Mouse (Mus musculus) spleen, postnatal 36 days (tissue): ENCODE measurements around the gene Gemin4.

ENCODE experiments used
- DNase-seq, 2 experiments: peaks; one replicate each; pipeline ENCODE4 v3.0.0; 2022; ENCODE audit warnings: low spot score in 2 of 2, mixed read lengths in 1 of 2

Gemin4 gene

DNA sequence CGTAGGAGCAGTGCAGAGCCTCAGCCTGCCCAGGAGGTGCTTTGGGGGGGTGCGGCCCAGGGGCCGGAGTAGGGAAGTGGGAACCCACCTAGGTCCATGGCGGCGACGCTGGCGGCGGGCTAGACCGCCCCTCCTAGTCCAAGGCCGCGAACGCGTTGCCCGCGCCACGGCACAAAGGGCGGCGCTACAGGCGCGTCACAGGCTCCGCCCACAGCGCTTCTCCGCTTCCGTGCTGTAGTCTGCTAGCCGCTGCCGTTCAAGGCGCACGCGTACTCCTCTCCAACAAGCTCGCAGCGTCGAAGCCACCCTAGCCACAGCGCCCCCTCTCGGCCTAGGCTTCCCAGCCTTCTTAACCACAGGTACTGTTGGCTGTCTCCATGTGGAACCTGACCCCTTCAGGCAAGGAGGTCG, at the start of gene Gemin4, which contains the start of gene Dbil5:
Gemin4 (minus strand) TSS at position 275 of the 411 bp plus-strand sequence.
Dbil5 (plus strand) TSS at position 219 of the 411 bp plus-strand sequence.
- peak; percentile 97 for DNase-seq

GRCm38 (mm10) chr11:76262611-76263351, 45.3 kb upstream of the Gemin4 start:
- DNase-seq = no peak

DNA sequence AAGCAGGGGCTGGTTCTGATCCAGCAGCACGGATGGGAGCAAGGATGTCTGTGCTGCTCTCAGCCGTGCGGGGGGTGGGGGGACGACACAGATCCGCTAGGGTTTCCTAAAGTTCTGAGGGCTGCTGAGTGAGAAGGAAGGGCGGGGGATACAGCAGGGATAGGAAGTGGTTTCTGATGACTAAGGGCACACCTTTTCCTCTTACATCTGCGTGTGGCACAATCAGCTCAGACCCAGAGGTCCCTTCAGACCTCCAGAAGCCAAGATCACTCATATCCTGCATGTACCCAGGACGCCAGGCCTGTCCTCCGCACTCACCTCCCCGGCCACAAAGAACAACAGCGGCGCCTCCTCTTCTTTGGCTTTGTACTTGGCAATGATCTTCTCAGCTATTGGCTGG, 43.8 kb upstream of the Gemin4 start:
- no peak for DNase-seq

DNA sequence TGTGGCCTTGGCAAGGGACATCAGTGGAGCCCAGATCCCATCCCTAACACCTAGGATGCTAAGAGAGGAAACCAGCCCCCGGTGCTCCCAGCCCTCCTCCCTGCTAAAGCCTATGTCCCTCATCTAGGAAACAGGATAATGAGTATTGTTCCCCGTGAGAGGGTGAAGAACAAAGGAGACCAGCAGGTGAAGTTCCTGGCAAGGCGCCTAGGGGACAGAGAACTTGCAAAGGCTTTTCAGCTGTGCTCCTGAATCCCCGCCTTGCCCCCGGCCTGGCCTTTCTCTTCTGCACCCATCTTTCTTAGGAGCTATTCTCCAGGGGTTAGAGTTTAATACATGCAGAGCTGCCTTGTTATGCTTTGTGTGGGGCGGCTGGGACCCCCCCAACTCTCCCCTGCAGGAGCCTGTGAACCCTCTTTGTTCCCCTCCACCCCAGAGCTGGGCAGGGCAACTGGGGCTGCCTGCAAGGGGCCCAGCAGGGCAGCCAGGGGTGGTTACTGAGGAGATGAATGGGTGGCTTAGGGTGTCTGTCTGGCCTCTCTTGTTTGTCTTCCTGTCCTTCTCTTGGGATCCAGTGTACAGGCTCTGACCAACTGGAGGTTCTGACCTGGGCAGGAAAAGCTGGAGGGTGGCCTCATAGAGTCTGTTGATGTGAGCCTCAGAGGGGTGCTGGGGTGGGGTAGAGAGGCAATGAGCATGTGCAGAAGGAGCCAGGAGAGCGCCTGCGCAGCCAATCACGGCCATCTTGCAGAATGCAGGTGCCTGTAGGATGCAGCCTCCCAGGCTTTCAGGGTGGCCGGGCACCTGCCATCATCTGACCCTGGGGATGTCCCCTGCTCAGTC, 43.0 kb upstream of the Gemin4 start:
- no peak for DNase-seq

GRCm38 (mm10) chr11:76258511-76258910, 41.0 kb upstream of the Gemin4 start:
- DNase-seq = no peak

GRCm38 (mm10) chr11:76257386-76257785, 39.9 kb upstream of the Gemin4 start:
- DNase-seq = no peak

GRCm38 (mm10) chr11:76256129-76256528, 38.7 kb upstream of the Gemin4 start:
- DNase-seq = no peak

- DNase-seq = no peak
Observed at GRCm38 (mm10) chr11:76255431-76256001, 38.1 kb upstream of the Gemin4 start.

GRCm38 (mm10) chr11:76253918-76254264, 36.4 kb upstream of the Gemin4 start:
- no peak for DNase-seq

DNA sequence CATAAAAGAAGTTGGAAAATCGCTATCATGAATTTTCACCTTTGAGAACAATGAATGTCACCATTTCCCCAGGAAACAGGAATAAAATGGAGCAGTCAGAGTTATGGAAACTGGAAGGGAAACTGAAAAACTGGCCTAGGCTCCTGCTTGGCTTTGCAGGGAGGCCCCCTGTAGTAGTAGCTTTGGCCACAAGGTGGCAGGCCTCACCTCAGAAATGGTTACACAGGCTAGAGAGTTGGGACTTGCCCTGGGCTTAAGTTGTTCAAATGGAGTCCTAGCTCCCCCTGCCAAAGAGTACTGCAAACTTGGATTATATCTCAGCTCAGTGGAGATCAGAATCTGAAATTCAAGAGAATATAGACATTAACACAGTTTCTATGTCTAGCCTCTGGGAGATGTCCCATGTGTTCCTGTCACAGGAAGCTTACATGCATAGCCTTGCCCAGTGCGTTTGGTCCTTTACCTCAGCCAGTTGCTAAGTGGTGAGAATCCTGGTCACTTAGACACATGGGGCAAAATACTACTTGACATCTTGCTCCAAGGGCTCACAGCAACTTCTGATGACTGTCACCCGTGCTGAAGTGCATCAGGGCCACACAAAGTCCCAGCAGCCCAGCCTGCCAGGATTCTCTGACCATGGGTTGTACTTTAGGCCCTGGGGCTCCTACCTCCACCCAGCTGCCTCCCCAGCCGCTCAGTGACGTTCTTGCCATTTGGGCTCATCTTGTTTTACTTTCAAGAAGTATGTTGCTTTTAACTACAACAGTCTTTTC, 35.9 kb upstream of the Gemin4 start:
- peak; percentile 75 for DNase-seq

- no peak for DNase-seq
Observed at GRCm38 (mm10) chr11:76252036-76252435, 34.6 kb upstream of the Gemin4 start.

- no peak for DNase-seq
Observed at GRCm38 (mm10) chr11:76247239-76247638, 29.8 kb upstream of the Gemin4 start.

GRCm38 (mm10) chr11:76246439-76246838, 29.0 kb upstream of the Gemin4 start:
- no peak for DNase-seq

DNA sequence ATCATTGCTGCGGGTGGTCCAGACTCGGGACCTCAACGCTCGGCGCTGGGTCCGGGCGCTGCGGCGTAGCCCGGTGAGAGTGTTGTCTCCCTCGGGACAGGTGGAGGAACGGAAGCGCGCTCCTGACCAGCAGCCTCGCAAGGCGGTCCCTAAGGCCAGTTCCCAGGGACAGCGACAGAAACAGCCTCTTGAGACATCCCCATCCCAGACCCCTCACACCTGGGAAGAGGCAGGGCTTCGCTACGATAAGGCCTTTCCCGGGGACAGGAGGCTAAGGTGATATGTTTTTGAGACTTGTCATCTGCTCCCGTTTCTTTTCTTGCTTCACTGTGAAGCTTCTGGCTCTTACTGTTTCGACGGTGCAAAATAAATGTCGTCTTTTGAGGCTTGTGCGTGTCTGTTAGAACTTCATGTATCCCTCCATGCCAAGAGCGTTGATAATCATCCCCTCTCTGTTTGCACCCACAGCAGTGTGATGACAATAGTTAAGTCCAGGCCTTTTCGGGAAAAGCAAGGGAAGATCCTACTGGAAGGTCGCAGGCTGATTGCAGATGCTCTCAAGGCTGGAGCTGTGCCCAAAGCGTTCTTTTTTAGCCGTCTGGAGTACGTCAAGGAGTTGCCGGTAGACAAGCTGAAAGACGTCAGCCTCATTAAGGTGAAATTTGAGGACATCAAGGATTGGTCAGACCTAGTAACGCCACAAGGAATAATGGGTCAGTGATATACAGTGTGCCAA, 26.5 kb upstream of the Gemin4 start:
- DNase-seq = no peak

DNA sequence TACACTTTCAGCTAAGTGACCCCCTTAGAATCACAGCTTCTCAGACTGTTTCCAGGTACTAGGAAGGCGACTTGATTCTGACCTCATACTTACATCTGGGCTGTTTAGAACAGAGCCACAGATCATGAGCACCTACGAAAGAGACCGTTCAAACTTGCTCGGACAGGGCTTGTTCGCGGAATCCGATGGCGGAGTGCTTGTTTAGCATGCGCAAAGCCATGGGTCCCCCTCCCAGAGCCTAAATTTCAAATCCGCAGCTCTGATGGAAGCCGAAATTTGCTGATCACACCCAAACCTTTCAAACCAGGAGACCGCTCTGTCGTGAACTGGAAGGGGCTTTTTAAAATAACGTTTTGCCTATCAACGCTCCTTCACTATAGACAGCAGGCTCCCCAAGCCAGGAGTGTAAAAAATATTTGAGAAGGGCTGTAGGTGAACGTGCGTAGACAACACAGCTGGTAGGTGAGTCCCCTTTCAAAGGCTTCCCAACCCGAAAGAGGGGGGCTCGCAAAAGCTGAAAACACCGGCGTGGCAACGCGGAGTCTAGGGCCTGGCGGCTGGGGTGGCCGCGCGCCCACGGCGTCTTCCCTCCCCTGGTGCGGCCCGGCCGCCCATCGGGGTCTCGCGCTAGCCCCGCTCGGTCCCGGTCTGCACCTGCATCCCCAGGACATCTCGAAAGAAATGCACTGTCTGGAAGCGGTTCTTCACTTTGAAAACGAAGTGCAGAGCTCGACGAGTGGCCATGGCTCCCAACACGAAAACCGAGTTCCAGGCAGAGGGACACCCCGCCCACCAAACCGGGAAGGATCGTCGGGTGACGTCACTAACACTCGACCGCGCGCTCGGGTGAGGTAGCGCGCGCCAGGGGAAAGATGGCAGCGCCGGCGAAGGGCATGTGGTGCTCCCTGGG, 25.7 kb upstream of the Gemin4 start, which contains the start of the genes Mrm3 and Glod4:
Mrm3 (plus strand) TSS at position 815 of the 910 bp plus-strand sequence.
Glod4 (minus strand) TSS at position 825 of the 910 bp plus-strand sequence.
- peak; percentile 84 to 87 for DNase-seq

DNA sequence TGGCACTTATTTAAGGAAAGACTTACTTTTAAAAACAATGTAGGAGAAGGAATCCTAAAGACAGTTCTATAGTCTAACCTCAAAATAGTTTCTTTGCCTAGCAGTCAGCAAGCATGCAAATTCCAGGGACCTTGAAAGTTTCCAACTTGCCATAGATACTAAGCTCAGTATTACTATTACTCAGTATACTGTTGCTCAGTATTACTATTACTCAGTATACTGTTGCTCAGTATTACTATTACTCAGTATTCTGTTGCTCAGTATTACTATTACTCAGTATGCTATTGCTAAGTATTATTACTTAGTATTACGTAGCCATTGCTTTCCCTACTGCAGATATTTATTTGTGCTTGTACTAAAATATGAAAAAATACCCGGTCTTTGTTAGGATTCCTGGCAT, 22.3 kb upstream of the Gemin4 start:
- no peak for DNase-seq

GRCm38 (mm10) chr11:76236136-76236535, 18.7 kb upstream of the Gemin4 start:
- DNase-seq = no peak

DNA sequence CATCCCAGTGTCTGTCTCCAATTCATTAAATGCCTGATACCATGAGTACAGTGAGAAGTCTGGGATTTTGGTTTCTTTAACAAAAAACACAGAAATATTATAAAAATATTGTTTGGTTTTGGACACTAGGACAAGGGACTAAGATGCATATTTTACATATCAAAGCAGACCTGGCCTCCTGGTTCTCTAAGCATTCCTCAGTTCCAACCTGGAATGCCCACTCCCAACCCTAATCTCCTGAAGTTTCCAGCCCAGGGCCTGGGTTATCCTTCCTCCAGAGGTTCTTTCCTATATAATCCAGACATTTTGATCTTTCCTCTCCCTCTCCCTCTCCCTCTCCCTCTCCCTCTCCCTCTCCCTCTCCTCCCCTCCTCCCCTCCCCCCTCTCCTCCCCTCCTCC, 7.6 kb upstream of the Gemin4 start:
- DNase-seq = no peak

GRCm38 (mm10) chr11:76224631-76225030, 7.2 kb upstream of the Gemin4 start:
- no peak for DNase-seq
